Mouse (Mus musculus) CH12.LX (cell line): ENCODE results near the gene Dip2b. TPM values are rescaled to one million over a fixed set of nuclear protein-coding genes. Genes with fewer than 3 reads are reported as not detected.
A peak's percentile ranks its signal among the peaks of the same experiment; 100 is the strongest.

Experiments used
- DNase-seq: peaks from one replicate; pipeline ENCODE4 v3.0.0-alpha.2; 2013; ENCODE audit errors: extremely low read depth
- H3K27ac ChIP-seq: 2 replicates; pipeline ENCODE4 v1.5.1; 2012; ENCODE audit warnings: low read depth, mild to moderate bottlenecking, control low read depth, moderate library complexity; ENCODE audit not compliant: insufficient read depth
- H3K27me3 ChIP-seq: replicated peaks from 2 replicates; pipeline ENCODE3; 2012; ENCODE audit warnings: inconsistent platforms
- H3K36me3 ChIP-seq, 2 experiments: replicated peaks in 1 of 2; 2 replicates each; pipeline versions ENCODE3 to v1.6.1; 2012; ENCODE audit warnings: inconsistent platforms in 1 of 2, low read length in 1 of 2, mild to moderate bottlenecking in 1 of 2, mixed read lengths in 1 of 2, moderate library complexity in 1 of 2; ENCODE audit not compliant: control insufficient read depth in 1 of 2, insufficient read depth in 1 of 2
- H3K4me1 ChIP-seq, 2 experiments: 2 replicates each; pipeline ENCODE4 v1.6.1; 2012; ENCODE audit warnings: inconsistent platforms in 1 of 2, moderate library complexity in 1 of 2; ENCODE audit not compliant: insufficient read depth in 2 of 2, control insufficient read depth in 1 of 2
- H3K4me2 ChIP-seq: 2 replicates; pipeline ENCODE4 v1.6.1; 2012; ENCODE audit warnings: low read depth, mild to moderate bottlenecking, control low read depth; ENCODE audit not compliant: poor library complexity, insufficient read depth, severe bottlenecking
- H3K4me3 ChIP-seq, 3 experiments: fragments of 150-350 bp in 1 of 3; sonication (generic) in 1 of 3; replicated peaks in 1 of 3; 2 replicates each; pipeline versions ENCODE3 to v1.5.1; 2011 to 2012; ENCODE audit warnings: low read depth in 2 of 3, low read length in 2 of 3, mild to moderate bottlenecking in 2 of 3, moderate library complexity in 2 of 3, control low read depth in 1 of 3, improper control_type of control experiment in 1 of 3, inconsistent platforms in 1 of 3, mixed read lengths in 1 of 3; ENCODE audit not compliant: poor library complexity in 1 of 3
- H3K79me2 ChIP-seq: replicated peaks from 2 replicates; pipeline ENCODE4 v1.6.1; 2012; ENCODE audit warnings: mild to moderate bottlenecking, moderate library complexity; ENCODE audit not compliant: control insufficient read depth, poor library complexity, insufficient read depth, severe bottlenecking; ENCODE audit errors: extremely low read depth
- H3K9ac ChIP-seq: 2 replicates; pipeline ENCODE4 v1.6.1; 2012; ENCODE audit warnings: low read depth, mild to moderate bottlenecking, control low read depth, moderate library complexity; ENCODE audit not compliant: insufficient read depth
- H3K9me3 ChIP-seq: replicated peaks from 2 replicates; pipeline ENCODE3; 2012; ENCODE audit warnings: low read length, inconsistent platforms, mixed read lengths
- BHLHE40 ChIP-seq: IDR thresholded peaks from 2 replicates; pipeline ENCODE4 v1.6.1; 2011; ENCODE audit warnings: mild to moderate bottlenecking, low read depth, low read length, improper control_type of control experiment
- CHD2 ChIP-seq: IDR thresholded peaks from 2 replicates; pipeline ENCODE4 v1.6.1; 2011; ENCODE audit warnings: low read length, improper control_type of control experiment
- CTCF ChIP-seq, 2 experiments: IDR thresholded peaks in 1 of 2; conservative IDR thresholded peaks in 1 of 2; 2 replicates each; pipeline ENCODE4 v1.5.1; 2011 to 2012; ENCODE audit warnings: low read depth in 2 of 2, low read length in 2 of 2, improper control_type of control experiment in 1 of 2, inconsistent platforms in 1 of 2, mild to moderate bottlenecking in 1 of 2, moderate library complexity in 1 of 2
- ELF1 ChIP-seq: IDR thresholded peaks from 2 replicates; pipeline ENCODE4 v1.6.1; 2014; ENCODE audit warnings: low read depth, mild to moderate bottlenecking, inconsistent platforms, low read length, improper control_type of control experiment
- EP300 ChIP-seq: IDR thresholded peaks from 2 replicates; pipeline ENCODE4 v1.6.1; 2011; ENCODE audit warnings: low read length, improper control_type of control experiment
- ETS1 ChIP-seq: conservative IDR thresholded peaks from 2 replicates; pipeline ENCODE4 v1.6.1; 2012; ENCODE audit warnings: low read depth, mild to moderate bottlenecking, inconsistent platforms, low read length, improper control_type of control experiment, moderate library complexity
- HCFC1 ChIP-seq: IDR thresholded peaks from 2 replicates; pipeline ENCODE4 v1.6.1; 2012; ENCODE audit warnings: low read depth, mild to moderate bottlenecking, inconsistent platforms, low read length, improper control_type of control experiment
- IRF4 ChIP-seq: IDR thresholded peaks from 2 replicates; pipeline ENCODE4 v1.6.1; 2014; ENCODE audit warnings: low read depth, mild to moderate bottlenecking, inconsistent platforms, low read length, improper control_type of control experiment
- JUN ChIP-seq: IDR thresholded peaks from 2 replicates; pipeline ENCODE4 v1.6.1; 2011; ENCODE audit warnings: low read depth, mild to moderate bottlenecking, low read length, improper control_type of control experiment, moderate library complexity; ENCODE audit not compliant: insufficient read depth
- JUND ChIP-seq: conservative IDR thresholded peaks from 2 replicates; pipeline ENCODE4 v1.6.1; 2011; ENCODE audit warnings: low read depth, low read length, improper control_type of control experiment
- KAT2A ChIP-seq: IDR thresholded peaks from 2 replicates; pipeline ENCODE4 v1.6.1; 2012; ENCODE audit warnings: low read length, improper control_type of control experiment, inconsistent platforms; ENCODE audit not compliant: insufficient replicate concordance
- MAFK ChIP-seq: IDR thresholded peaks from 2 replicates; pipeline ENCODE4 v1.6.1; 2011; ENCODE audit warnings: low read length, improper control_type of control experiment; ENCODE audit not compliant: insufficient replicate concordance
- MAX ChIP-seq: IDR thresholded peaks from 2 replicates; pipeline ENCODE4 v1.6.1; 2011; ENCODE audit warnings: low read length, improper control_type of control experiment
- MAZ ChIP-seq: IDR thresholded peaks from 2 replicates; pipeline ENCODE4 v1.6.1; 2012; ENCODE audit warnings: low read depth, mild to moderate bottlenecking, inconsistent platforms, low read length, improper control_type of control experiment, moderate library complexity
- MEF2A ChIP-seq: IDR thresholded peaks from 2 replicates; pipeline ENCODE4 v1.6.1; 2014; ENCODE audit warnings: low read depth, mild to moderate bottlenecking, inconsistent platforms, low read length, improper control_type of control experiment, borderline replicate concordance
- MXI1 ChIP-seq: IDR thresholded peaks from 2 replicates; pipeline ENCODE4 v1.6.1; 2011; ENCODE audit warnings: mild to moderate bottlenecking, low read depth, low read length, improper control_type of control experiment
- MYC ChIP-seq: IDR thresholded peaks from 2 replicates; pipeline ENCODE4 v1.6.1; 2011; ENCODE audit warnings: low read depth, mild to moderate bottlenecking, improper control_type of control experiment, low read length
- NELFE ChIP-seq: IDR thresholded peaks from 2 replicates; pipeline ENCODE4 v1.6.1; 2011; ENCODE audit warnings: low read depth, low read length, improper control_type of control experiment
- NRF1 ChIP-seq: IDR thresholded peaks from 2 replicates; pipeline ENCODE4 v1.6.1; 2014; ENCODE audit warnings: low read depth, mild to moderate bottlenecking, inconsistent platforms, low read length, improper control_type of control experiment, moderate library complexity
- PAX5 ChIP-seq: IDR thresholded peaks from 2 replicates; pipeline ENCODE4 v1.6.1; 2012; ENCODE audit warnings: low read length, inconsistent platforms, mixed read lengths
- RAD21 ChIP-seq: IDR thresholded peaks from 2 replicates; pipeline ENCODE4 v1.6.1; 2011; ENCODE audit warnings: low read depth, mild to moderate bottlenecking, low read length, improper control_type of control experiment, moderate library complexity
- SIN3A ChIP-seq: IDR thresholded peaks from 2 replicates; pipeline ENCODE4 v1.6.1; 2012; ENCODE audit warnings: low read length, improper control_type of control experiment, inconsistent platforms
- SMC3 ChIP-seq: IDR thresholded peaks from 2 replicates; pipeline ENCODE4 v1.6.1; 2011; ENCODE audit warnings: low read depth, low read length, improper control_type of control experiment
- USF2 ChIP-seq: conservative IDR thresholded peaks from 2 replicates; pipeline ENCODE4 v1.6.1; 2011; ENCODE audit warnings: low read depth, low read length, improper control_type of control experiment
- dilution Hi-C: fragments of 300-500 bp; cut with MboI; formaldehyde crosslinking; loops from 2 replicates; pipeline ENCODE4 v1.14.3; 2020; ENCODE audit warnings: low sequenced_read_pairs; ENCODE audit not compliant: extremely low pct_unique_long_range_greater_than_20kb, extremely low pct_ligation_motif_present
- in situ Hi-C: fragments of 300-500 bp; cut with MboI; formaldehyde crosslinking; loops from 3 replicates; pipeline ENCODE4 v1.14.3; 2019; ENCODE audit warnings: low sequenced_read_pairs, low pct_ligation_motif_present, low pct_unique_long_range_greater_than_20kb, mixed read lengths
- polyA plus RNA-seq: library from polyadenylated mRNA; unstranded; fragments of >175 nt; gene quantifications from 2 replicates; pipeline ENCODE4 v1.2.1, GENCODE M21; 2012; ENCODE audit warnings: low read depth; ENCODE audit not compliant: insufficient read length
- total RNA-seq, 2 experiments: library from RNA; depleted of rRNA; stranded (reverse); fragments of 300-350 nt in 1 of 2; fragments of >200 nt in 1 of 2; gene quantifications; 2 replicates each; pipeline ENCODE4 v1.2.3; 2012 to 2014

Gene Dip2b
- total and polyA plus RNA-seq, 3 experiments, result 15.7 to 18.2 (median 16.7) TPM

- Histone ChIP-seq H3K36me3 (peaks cover 3 to 15% of the 10 kb centered on the region in 2 experiments), H3K4me1 (peaks cover 36 to 81% of the 10 kb centered on the region in 2 experiments), H3K27ac (no peak overlapping the region), H3K9ac (no peak overlapping the region), H3K4me2 (no peak overlapping the region), H3K27me3 (no peaks in the 10 kb centered on the region), H3K79me2 (peaks cover 10% of the 10 kb centered on the region; the same call in 1 of the 2 replicates), H3K4me3 (no peak overlapping the region), H3K9me3 (no peaks in the 10 kb centered on the region)
- no peak for DNase-seq
- in situ Hi-C loops, result no loop called here
- dilution Hi-C loops, result no loop called here
- TF ChIP-seq IRF4 (no peak), JUN (no peak), MAFK (no peak), USF2 (no peak), SMC3 (no peak), MAZ (no peak), ELF1 (no peak), CHD2 (no peak), NELFE (no peak), PAX5 (no peak), HCFC1 (no peak), KAT2A (no peak), MAX (no peak)
- TF ChIP-seq, all 38 proteins: peak for 0
Measured at GRCm38 (mm10) chr15:100063229-100063773, 24.8 kb downstream of the Dip2b start.

- Histone ChIP-seq H3K4me1 (peaks cover 15 to 56% of the 10 kb centered on the region in 2 experiments), H3K79me2 (0 out of 2 replicates have a peak, but pooled peaks cover 6% of the 10 kb centered on the region), H3K9ac (0 out of 2 replicates have a peak overlapping the region, but pooled peaks have one; percentile 5), H3K36me3 (peaks cover 3 to 25% of the 10 kb centered on the region in 2 experiments), H3K27ac (no peak overlapping the region), H3K4me2 (peak overlapping the region; percentile 52), H3K27me3 (no peaks in the 10 kb centered on the region), H3K4me3 (no peak overlapping the region), H3K9me3 (no peaks in the 10 kb centered on the region)
- in situ Hi-C loops, result no loop called here
- dilution Hi-C loops, result no loop called here
- DNase-seq, result no peak
- peak; percentile 65 for TF ChIP-seq BHLHE40
- TF ChIP-seq CTCF (conservative IDR thresholded peaks at IDR 0.05 in 1 of 2, IDR thresholded peaks at IDR 0.05 in 1 of 2; ENCODE audit: low read depth in 2 of 2, low read length in 2 of 2), result no peak
- no peak for TF ChIP-seq JUND
- no peak for TF ChIP-seq RAD21
- TF ChIP-seq NRF1, result peak; percentile 49
- no peak for TF ChIP-seq NELFE
- peak; percentile 19; the same call in 1 of the 2 replicates for TF ChIP-seq ETS1
- TF ChIP-seq MEF2A, result peak; percentile 55; the same call in 1 of the 2 replicates
- TF ChIP-seq MXI1, result peak; percentile 46; the same call in 1 of the 2 replicates
- no peak for TF ChIP-seq USF2
- TF ChIP-seq EP300, result no peak
- TF ChIP-seq CHD2, result no peak
- peak; percentile 68 for TF ChIP-seq SIN3A
- 0 out of 2 replicates have a peak, but pooled peaks have one; percentile 24 for TF ChIP-seq MAFK
- TF ChIP-seq MYC, result 0 out of 2 replicates have a peak, but pooled peaks have one; percentile 15
- peak; percentile 51 for TF ChIP-seq MAX
Measured at GRCm38 (mm10) chr15:100066702-100067101, 28.2 kb downstream of the Dip2b start.
